Mouse (Mus musculus) gastrocnemius, adult 2 months (tissue): ENCODE data around the gene Cdc25b. TPM values are rescaled to one million over a fixed set of nuclear protein-coding genes. Genes with fewer than 3 reads are reported as not detected.
"Not testable (repeated sequence)": the region's sequence is repeated elsewhere in the genome, so short reads cannot be mapped to it uniquely, and the experiment has no call there.

Experiments
- DNase-seq: peaks from one replicate; pipeline ENCODE4 v3.0.0; 2022
- H3K27ac ChIP-seq: fragments of 200-600 bp; 2 replicates; pipeline ENCODE4 v1.8.1; 2022; ENCODE audit warnings: mild to moderate bottlenecking
- H3K4me3 ChIP-seq: fragments of 200-600 bp; 2 replicates; pipeline ENCODE4 v1.8.1; 2022; ENCODE audit warnings: mild to moderate bottlenecking, moderate library complexity
- CTCF ChIP-seq: fragments of 200-600 bp; IDR thresholded peaks from 2 replicates; pipeline ENCODE4 v1.8.1; 2022; ENCODE audit warnings: antibody characterized with exemption, mild to moderate bottlenecking, moderate library complexity
- intact Hi-C: fragments of 180-260 bp; cut with DNase I; formaldehyde crosslinking; loops from one replicate; pipeline ENCODE4 v1.15.1; 2025
- total RNA-seq, 2 experiments: library from RNA; stranded (reverse); gene quantifications; 2 replicates each; pipeline ENCODE4 v1.2.3; 2021

Cdc25b gene
- total RNA-seq, 2 experiments from 2014 or later: 1.5 TPM

GRCm38 (mm10) chr2:131221853-131222515 lies 35.2 kb downstream of the Cdc25b start:
- Histone ChIP-seq H3K4me3 (no peak overlapping the region), H3K27ac (no peak overlapping the region)
- no peak for TF ChIP-seq CTCF
- DNase-seq: no peak
- intact Hi-C loops: no loop called here

- H3K4me3 ChIP-seq: no peak overlapping the region
- no peak for TF ChIP-seq CTCF
- no peak overlapping the region for H3K27ac ChIP-seq
- intact Hi-C loops: no loop called here
- no peak for DNase-seq
These were observed 35.8 kb downstream of the Cdc25b start for GRCm38 (mm10) chr2:131222562-131222961.

DNA sequence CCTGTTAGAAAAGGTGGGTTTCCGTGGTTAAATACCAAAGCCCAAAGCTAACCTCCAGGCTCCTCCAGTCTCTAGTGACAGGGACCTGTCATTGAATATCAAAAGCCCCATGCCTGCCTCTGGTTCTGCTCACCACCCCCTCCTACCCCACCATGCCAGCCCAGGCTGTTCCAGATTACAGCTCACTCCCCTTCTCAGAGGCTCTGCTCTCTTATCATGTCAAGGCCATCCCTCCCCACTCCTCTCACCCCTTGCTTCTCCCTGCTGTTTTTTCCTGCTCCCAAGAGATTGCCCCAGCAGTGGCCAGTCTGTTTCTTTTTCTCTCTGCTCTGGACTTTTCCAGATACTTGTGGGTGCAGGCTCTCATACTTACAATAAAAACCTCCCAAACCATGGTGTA lies 36.8 kb downstream of the Cdc25b start:
- no peak overlapping the region for H3K4me3 ChIP-seq
- TF ChIP-seq CTCF: no peak
- H3K27ac ChIP-seq: no peak overlapping the region
- intact Hi-C loops: no loop called here
- no peak for DNase-seq

GRCm38 (mm10) chr2:131225178-131225577 lies 38.4 kb downstream of the Cdc25b start:
- Histone ChIP-seq H3K4me3 (no peak overlapping the region), H3K27ac (no peak overlapping the region)
- no peak for TF ChIP-seq CTCF
- intact Hi-C loops: no loop called here
- no peak for DNase-seq

GRCm38 (mm10) chr2:131226669-131227068 lies 39.9 kb downstream of the Cdc25b start:
- H3K4me3 ChIP-seq, H3K27ac ChIP-seq, DNase-seq, intact Hi-C loops: not testable (repeated sequence)

DNA sequence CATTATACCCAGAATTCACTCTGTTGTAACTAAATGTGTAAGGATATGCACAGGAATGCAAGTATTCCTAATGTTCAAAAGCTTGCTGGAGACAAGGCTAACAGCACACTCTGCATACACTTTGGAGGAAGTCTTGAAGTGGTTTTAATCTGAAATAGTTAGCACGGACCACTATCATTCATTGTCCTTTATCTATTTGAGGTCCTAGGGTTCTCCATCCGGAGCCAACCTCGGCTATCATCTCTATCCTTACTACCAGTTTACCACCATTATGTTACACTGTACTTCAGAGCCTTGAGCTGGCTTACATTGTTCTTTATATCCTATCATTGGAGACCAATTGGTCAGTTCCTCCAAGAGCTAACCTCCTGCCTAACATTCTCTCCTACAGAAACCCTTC lies 40.5 kb downstream of the Cdc25b start:
- no peak overlapping the region for H3K27ac ChIP-seq
- intact Hi-C loops: no loop called here
- TF ChIP-seq CTCF: no peak

GRCm38 (mm10) chr2:131232558-131232957 lies 45.8 kb downstream of the Cdc25b start:
- DNase-seq: no peak
- H3K4me3 ChIP-seq: no peak overlapping the region
- no peak for TF ChIP-seq CTCF
- H3K27ac ChIP-seq: no peak overlapping the region
- intact Hi-C loops: no loop called here

More for the DNA sequence above, 40.5 kb downstream of the Cdc25b start:
- no peak overlapping the region for H3K4me3 ChIP-seq
- no peak for DNase-seq

GRCm38 (mm10) chr2:131233307-131234126 lies 46.8 kb downstream of the Cdc25b start, which contains the start of gene Mavs:
Gene Mavs (plus strand): TSS chr2:131234063.
- intact Hi-C loops: no loop called here
- Histone ChIP-seq H3K27ac (peak within 1 kb of the TSS; percentile 97), H3K4me3 (peak within 1 kb of the TSS; percentile 82)
- peak; percentile 98 for DNase-seq
- no peak for TF ChIP-seq CTCF

DNA sequence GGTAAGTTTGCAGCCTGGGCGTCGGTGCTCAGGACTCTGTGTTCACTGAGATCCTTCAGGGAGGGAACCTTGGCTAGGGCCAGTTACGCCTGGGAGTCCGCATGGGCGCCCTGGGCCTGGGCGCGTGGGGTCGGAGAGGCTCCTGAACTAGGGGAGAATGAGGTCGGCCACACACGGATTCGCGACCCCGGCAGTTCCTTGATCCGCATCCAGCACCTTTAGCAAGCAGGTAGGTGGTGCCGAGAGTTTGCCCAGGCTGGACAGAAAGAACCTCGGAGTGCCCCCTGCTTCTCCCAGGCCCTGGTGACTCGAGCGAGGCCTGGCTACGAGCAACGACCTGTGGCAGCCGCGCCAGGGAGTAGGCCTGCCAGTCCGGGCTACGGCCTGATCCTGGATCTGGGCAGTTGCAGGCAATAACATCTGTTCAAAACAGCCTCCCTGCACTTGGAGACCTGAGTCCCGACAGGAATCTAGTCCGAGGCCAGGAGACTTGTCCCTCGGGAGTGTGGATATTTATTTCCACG lies 47.4 kb downstream of the Cdc25b start:
- Histone ChIP-seq H3K27ac (peak overlapping the region; percentile 97), H3K4me3 (peak overlapping the region; percentile 82)
- DNase-seq: peak; percentile 74
- TF ChIP-seq CTCF: no peak
- intact Hi-C loops: no loop called here

DNA sequence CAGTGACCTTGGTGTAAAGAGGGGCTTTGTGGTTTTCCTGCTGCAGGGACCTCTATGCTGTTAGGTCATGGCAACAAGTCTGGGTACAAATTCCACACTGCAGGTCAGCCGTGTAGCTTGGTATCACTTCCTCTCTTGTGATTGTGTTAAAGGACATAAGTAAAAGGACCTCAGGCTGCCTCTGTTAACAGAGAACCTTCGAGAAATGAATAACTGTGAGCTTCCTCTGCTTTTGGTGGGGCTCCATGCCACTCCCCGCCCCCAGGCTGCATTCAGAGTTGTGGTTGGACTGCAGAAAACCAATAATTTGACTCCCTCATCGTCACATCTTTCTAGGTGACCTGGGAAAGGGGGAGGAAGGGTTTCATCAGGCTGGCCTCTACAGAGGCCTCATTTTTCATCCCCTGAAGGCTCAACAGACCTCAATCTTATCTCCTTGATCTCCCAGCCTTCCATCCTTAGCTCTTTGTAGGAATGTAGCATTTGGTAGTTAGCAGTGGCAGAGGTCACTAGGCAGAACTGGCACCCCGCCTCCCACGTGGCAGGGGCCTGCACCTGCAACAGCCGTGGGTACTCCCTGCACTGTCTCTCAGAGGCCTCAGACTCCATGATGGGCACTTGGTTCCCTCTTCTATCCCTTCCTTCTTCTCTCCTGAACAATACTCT lies 48.4 kb downstream of the Cdc25b start:
- Histone ChIP-seq H3K4me3 (peak overlapping the region; percentile 82), H3K27ac (peak overlapping the region; percentile 97)
- no peak for DNase-seq
- intact Hi-C loops: no loop called here
- no peak for TF ChIP-seq CTCF

DNA sequence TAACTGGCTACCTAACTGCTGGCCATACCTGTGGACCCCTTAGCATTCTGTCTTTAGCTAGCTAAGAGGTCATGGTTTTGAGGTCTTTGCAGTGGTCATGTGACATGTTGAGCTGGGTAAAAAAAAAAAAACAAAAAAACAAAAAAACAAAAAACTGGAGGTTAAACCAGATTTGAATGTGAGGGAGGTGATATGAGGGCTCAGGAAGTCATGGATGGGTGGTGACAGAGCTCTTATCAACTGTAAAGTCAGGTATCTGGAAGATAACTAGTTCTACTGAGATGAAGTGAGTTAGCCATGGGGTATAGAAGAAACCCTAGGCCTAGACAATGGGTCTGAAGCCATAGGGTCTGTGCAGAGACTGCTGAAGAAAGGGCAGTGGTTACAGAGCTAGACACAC lies 55.4 kb downstream of the Cdc25b start:
- no peak overlapping the region for H3K4me3 ChIP-seq
- TF ChIP-seq CTCF: no peak
- DNase-seq: no peak
- H3K27ac ChIP-seq: no peak overlapping the region
- intact Hi-C loops: no loop called here

- no peak for DNase-seq
- no peak for TF ChIP-seq CTCF
- Histone ChIP-seq H3K4me3 (no peak overlapping the region), H3K27ac (no peak overlapping the region)
- intact Hi-C loops: no loop called here
These were observed 56.2 kb downstream of the Cdc25b start for GRCm38 (mm10) chr2:131242929-131243328.

Other genes with a start within 250 kb of the Cdc25b start
- 1 to 10 TPM; 1.1 to 1.7 TPM for gene Gfra4, start 143.9 kb upstream of the Cdc25b start, total RNA-seq
- gene Adam33, start 123.1 kb upstream of the Cdc25b start, total RNA-seq: 1 to 10 TPM; 2.5 TPM
- gene Siglec1, start 100.2 kb upstream of the Cdc25b start, total RNA-seq: under 1 TPM; 0.36 to 0.39 TPM
- 10 to 100 TPM; 11.7 to 14.8 TPM for gene Hspa12b, start 59.7 kb upstream of the Cdc25b start, total RNA-seq
- gene Gm11037, start 53.5 kb upstream of the Cdc25b start, total RNA-seq: not detected
- gene 1700037H04Rik, start 26.9 kb upstream of the Cdc25b start, total RNA-seq: 1 to 10 TPM; 3.6 to 4.5 TPM
- 10 to 100 TPM; 67.7 to 70.1 TPM for gene Cenpb, start 6.9 kb upstream of the Cdc25b start, total RNA-seq
- gene Spef1, start 333 bp downstream of the Cdc25b start, total RNA-seq: 1 to 10 TPM; 1.3 to 1.6 TPM
- 10 to 100 TPM; 15.6 to 21.0 TPM for gene Ap5s1, start 20.1 kb downstream of the Cdc25b start, total RNA-seq
- gene Mavs, start 47.1 kb downstream of the Cdc25b start, total RNA-seq: 10 to 100 TPM; 40.0 to 56.9 TPM
- 10 to 100 TPM; 22.2 to 24.6 TPM for gene Pank2, start 75.5 kb downstream of the Cdc25b start, total RNA-seq
- 1 to 10 TPM; 1.5 to 1.7 TPM for gene Rnf24, start 165.9 kb downstream of the Cdc25b start, total RNA-seq